Mouse (Mus musculus) layer of hippocampus, postnatal 14 days (tissue): ENCODE measurements around the gene Tcf12. TPM values are rescaled to one million over a fixed set of nuclear protein-coding genes. Genes with fewer than 3 reads are reported as not detected.

Experiments
- DNase-seq, 2 experiments: peaks; one replicate each; pipeline ENCODE4 v3.0.0; 2021 to 2022; ENCODE audit warnings: low spot score in 2 of 2, mixed read lengths in 1 of 2
- total RNA-seq, 2 experiments: library from RNA; stranded (reverse); gene quantifications; 2 replicates each; pipeline ENCODE4 v1.2.3; 2021

Tcf12 gene
- total RNA-seq, 2 experiments from 2014 or later = 63.7 to 67.7 TPM

GRCm38 (mm10) chr9:71986716-71987115 is 125.0 kb downstream of the Tcf12 start:
- no peak for DNase-seq

GRCm38 (mm10) chr9:71982826-71983225 is 128.8 kb downstream of the Tcf12 start:
- DNase-seq = no peak

- no peak for DNase-seq
These were observed 130.6 kb downstream of the Tcf12 start for GRCm38 (mm10) chr9:71981071-71981470.

- no peak for DNase-seq
These were observed 131.1 kb downstream of the Tcf12 start for GRCm38 (mm10) chr9:71980579-71980978.

- no peak for DNase-seq
These were observed 132.8 kb downstream of the Tcf12 start for GRCm38 (mm10) chr9:71978886-71979285.

- peak; percentile 59 to 63 for DNase-seq
These were observed 135.6 kb downstream of the Tcf12 start for GRCm38 (mm10) chr9:71976034-71976433.

- peak in 1 of 2 experiments; percentile 13 for DNase-seq
These were observed 136.5 kb downstream of the Tcf12 start for GRCm38 (mm10) chr9:71975141-71975540.

- DNase-seq = peak in 1 of 2 experiments; percentile 15
These were observed 137.1 kb downstream of the Tcf12 start for GRCm38 (mm10) chr9:71974541-71974959.

GRCm38 (mm10) chr9:71964039-71964438 is 147.6 kb downstream of the Tcf12 start:
- no peak for DNase-seq

- DNase-seq = peak in 1 of 2 experiments; percentile 24
These were observed 151.7 kb downstream of the Tcf12 start for GRCm38 (mm10) chr9:71960026-71960396.

GRCm38 (mm10) chr9:71959259-71960025 is 152.2 kb downstream of the Tcf12 start:
- peak; percentile 28 to 37 for DNase-seq

GRCm38 (mm10) chr9:71953217-71953616 is 158.5 kb downstream of the Tcf12 start:
- no peak for DNase-seq

GRCm38 (mm10) chr9:71952621-71953076 is 159.0 kb downstream of the Tcf12 start:
- no peak for DNase-seq

GRCm38 (mm10) chr9:71951926-71952325 is 159.7 kb downstream of the Tcf12 start:
- DNase-seq = no peak

GRCm38 (mm10) chr9:71951341-71951740 is 160.3 kb downstream of the Tcf12 start:
- DNase-seq = no peak

- no peak for DNase-seq
These were observed 166.9 kb downstream of the Tcf12 start for GRCm38 (mm10) chr9:71944801-71945200.

GRCm38 (mm10) chr9:71942424-71942823 is 169.2 kb downstream of the Tcf12 start:
- DNase-seq = no peak

GRCm38 (mm10) chr9:71940016-71940415 is 171.7 kb downstream of the Tcf12 start:
- DNase-seq = no peak

GRCm38 (mm10) chr9:71936199-71936598 is 175.5 kb downstream of the Tcf12 start:
- DNase-seq = no peak

- no peak for DNase-seq
These were observed 176.8 kb downstream of the Tcf12 start for GRCm38 (mm10) chr9:71934833-71935232.

GRCm38 (mm10) chr9:71931965-71932364 is 179.7 kb downstream of the Tcf12 start:
- DNase-seq = no peak

GRCm38 (mm10) chr9:71931358-71931715 is 180.3 kb downstream of the Tcf12 start:
- DNase-seq = no peak
